Mouse (Mus musculus): ENCODE measurements around the gene Itih1. TPM values are rescaled to one million over a fixed set of nuclear protein-coding genes. Genes with fewer than 3 reads are reported as not detected.

Itih1 gene
- total RNA-seq, 2 experiments from 2014 or later = not detected

DNA sequence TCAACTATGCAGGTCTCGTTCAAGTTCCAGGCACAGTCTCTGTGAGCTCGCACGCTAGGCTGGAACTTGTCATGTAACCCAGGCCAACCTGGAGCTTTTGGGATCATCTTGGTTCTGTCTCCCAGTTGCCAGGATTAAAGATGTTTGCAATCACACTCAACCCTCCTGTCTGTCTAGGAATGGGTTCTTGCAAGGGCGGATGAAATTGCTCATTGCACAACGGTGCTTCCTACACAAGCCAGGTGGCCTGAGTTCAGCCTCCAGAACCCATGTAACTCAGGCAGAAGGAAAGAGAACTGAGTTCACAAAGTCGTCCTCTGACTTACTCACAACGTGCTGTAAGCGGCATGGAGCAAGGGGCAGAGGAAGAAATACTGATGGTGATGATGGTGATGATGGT, 31.9 kb downstream of the Itih1 start:
- intact Hi-C loops (cut with DNase I) = no loop called here
- no peak for DNase-seq (ENCODE audit: extremely low spot score in 1 of 2, low spot score in 2 of 2)

DNA sequence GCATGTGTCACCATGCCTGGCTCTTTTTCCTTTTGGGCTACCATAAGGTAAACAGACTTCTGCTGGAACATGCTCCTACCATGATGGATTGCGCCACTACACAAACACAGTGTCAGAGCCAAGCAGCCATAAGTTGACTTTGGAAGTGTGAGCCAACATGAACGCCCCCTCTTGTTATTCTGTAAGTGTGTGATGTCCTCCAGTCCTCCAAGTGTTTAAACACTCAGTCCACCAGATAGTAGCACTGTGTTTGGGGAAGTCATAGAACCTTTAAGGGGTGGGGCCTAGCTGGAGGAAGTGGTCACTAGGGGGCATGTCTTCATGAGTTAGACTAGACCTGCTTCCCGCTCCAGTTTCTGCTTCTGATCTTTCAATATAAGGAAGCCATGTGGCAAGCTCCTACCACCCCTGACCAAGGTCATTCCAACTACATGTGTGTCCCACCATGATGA, 35.2 kb downstream of the Itih1 start:
- intact Hi-C loops (cut with DNase I) = no loop called here
- DNase-seq (ENCODE audit: extremely low spot score in 1 of 2, low spot score in 2 of 2) = no peak

DNA sequence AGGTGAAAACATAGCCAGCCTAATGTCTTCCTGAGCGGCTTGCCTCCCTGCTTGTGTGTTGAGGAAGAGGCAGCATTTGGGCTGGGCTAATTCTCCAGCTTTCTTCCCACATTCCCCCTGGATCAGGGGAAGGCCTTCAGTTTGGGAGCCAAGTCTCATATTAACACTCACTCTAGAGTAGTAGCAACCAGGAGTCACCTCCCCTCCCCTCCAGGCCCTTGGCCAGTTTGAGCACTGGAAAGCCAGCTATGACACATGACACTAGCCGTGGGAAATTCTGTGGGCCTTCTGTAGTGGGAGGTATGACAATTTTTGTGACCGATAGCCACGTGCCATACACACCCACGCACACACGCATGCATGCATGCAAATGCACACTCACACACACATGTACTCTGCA, 37.1 kb downstream of the Itih1 start:
- intact Hi-C loops (cut with DNase I) = no loop called here
- DNase-seq (ENCODE audit: extremely low spot score in 1 of 2, low spot score in 2 of 2) = no peak

DNA sequence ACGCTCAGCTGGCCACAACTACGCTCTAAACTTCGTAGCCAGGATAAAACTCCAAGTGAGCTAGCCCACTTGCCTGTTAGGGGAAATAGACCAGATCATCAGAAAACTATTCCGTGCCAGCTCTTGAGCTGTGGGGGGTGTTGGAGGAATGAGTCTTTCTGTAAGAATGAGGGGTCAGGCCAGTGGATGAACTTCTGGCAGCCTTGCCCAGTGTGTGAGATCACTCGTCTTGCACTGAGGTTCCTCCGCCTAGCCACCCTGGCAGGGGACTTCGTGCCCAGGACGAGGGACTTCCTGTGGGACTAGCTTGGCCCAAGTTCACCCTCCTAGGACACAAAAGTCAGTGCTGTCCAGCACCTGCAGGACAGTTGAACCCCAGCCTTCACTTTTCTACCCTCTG, 38.8 kb downstream of the Itih1 start:
- intact Hi-C loops (cut with DNase I) = no loop called here
- DNase-seq (ENCODE audit: extremely low spot score in 1 of 2, low spot score in 2 of 2) = no peak

DNA sequence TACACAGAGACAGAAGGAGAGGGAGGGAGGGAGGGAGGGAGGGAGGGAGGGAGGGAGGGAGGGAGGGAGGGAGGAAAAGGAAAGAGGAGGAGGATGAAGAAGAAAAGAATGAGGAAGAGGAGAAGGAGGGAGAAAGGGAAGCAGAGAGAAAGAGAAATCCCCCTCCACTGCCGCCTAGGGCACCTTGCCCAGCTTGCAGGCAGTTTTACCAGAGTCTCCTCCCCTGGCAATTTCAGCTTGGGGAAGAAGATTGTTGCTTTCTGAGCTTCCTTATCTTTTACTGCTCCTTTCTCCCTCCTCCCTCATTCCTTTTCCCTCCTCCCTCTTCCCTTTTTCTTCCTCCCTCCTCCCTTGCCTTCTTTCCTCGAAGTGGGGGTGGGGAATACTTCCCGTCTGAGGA, 40.1 kb downstream of the Itih1 start:
- no peak for DNase-seq (ENCODE audit: extremely low spot score in 1 of 2, low spot score in 2 of 2)
- intact Hi-C loops (cut with DNase I) = no loop called here

DNA sequence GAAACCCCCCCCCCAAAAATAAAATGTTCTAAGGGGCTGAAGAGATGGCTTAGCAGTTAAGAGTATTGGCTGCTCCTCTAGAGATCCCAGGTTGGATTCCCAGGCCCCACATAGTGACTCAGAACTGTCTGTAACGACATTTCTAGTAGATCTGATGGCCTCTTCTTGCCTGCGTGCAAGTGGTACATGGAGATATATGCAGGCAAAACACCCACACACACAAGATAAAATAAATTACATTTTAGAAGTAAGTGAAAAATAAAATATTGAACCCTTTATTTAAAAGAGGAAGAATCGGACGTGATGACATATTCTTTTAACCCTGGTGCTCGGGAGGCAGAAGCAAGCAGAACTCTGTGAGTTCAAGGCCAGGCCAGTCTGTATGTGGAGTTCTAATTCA, 40.5 kb downstream of the Itih1 start:
- intact Hi-C loops (cut with DNase I) = no loop called here

DNA sequence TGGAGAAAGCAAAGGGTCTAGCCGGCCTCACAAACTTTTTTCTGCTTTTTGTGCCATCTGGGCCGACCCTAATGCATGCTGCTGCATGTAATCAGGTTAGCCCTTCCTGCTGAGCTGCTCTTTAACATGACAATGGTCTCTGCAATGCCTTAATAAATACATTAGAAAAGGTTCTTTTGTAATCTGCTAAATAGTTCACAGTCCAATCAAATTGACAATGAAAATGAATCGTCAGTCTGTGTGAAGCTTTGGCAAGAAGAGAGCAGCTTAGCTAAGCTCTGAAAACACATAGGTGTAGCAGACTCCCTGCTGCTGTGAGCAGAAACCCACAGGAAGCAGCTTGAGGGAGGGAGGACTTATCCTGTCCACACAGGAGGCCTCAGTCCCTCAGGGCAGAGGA, 43.1 kb downstream of the Itih1 start:
- no peak for DNase-seq (ENCODE audit: extremely low spot score in 1 of 2, low spot score in 2 of 2)
- intact Hi-C loops (cut with DNase I) = no loop called here

More for the DNA sequence above, 40.5 kb downstream of the Itih1 start:
- DNase-seq (ENCODE audit: extremely low spot score in 1 of 2, low spot score in 2 of 2) = no peak

DNA sequence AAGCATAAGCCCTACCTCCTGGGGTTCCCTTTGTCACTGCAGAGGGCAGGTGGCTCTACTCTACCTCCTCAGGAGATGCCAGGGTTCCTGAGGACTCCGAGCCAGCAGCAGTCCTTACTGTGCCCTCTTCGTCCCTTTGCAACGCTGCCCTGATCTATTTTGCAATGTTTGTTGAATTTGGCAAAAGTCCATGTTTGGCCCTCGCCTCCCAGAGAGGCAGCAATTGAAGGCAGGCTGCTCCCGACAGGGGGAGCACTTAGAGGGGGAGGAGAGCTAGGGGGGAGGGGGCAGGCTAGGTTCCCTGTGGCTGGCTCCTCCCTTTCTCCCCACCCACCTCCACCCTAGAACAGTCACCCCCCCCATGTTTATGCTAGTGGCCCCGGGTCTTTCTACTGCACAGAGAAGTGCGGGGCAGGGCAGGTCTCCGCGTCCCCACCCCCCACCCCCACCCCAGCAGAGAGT, 54.8 kb downstream of the Itih1 start:
- intact Hi-C loops (cut with DNase I) = no loop called here
- peak in 1 of 2 experiments; percentile 73 for DNase-seq (ENCODE audit: extremely low spot score in 1 of 2, low spot score in 2 of 2)

DNA sequence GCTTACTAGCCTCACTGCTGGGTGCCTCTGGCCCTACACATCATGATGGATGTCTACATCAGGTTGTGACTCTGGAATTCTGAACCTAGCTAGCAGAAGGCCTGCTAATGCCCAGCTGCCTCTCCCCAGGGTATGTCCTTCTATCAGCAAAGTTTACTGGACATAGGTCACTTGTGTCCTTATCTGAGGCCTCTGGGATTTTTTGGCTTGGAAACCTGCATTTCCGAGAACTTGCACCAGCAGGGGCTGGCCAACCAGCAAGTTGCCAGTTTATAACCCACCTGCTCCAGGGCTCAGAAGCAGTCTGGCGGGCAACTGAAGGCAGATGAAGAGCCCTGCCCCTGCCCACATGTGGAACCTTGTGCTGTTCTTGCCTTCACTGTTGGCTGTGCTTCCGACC, 56.9 kb downstream of the Itih1 start, which contains the start of gene Itih4:
Gene Itih4 (plus strand): TSS at position 273 of the 400 bp plus-strand sequence.
- no peak for DNase-seq (ENCODE audit: extremely low spot score in 1 of 2, low spot score in 2 of 2)
- intact Hi-C loops (cut with DNase I) = no loop called here

DNA sequence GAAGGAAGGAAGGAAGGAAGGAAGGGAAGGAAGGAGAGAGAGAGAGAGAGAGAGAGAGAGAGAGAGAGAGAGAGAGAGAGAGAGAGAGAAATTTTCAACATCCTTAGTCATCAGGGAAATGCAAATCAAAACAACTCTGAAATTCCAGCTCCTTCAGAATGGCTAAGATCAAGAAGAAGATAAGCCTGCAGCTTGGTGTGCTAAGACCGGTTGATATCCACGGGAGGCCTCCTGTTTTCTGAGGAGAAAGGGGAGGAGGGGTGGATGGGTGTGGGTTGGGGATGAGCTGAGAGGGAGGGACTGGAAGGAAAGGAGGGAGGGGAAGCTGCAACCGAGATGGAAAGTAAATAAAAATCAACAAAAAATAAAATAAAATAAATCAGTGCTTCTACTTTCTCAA, 57.8 kb downstream of the Itih1 start:
- DNase-seq (ENCODE audit: extremely low spot score in 1 of 2, low spot score in 2 of 2) = no peak
- intact Hi-C loops (cut with DNase I) = no loop called here

DNA sequence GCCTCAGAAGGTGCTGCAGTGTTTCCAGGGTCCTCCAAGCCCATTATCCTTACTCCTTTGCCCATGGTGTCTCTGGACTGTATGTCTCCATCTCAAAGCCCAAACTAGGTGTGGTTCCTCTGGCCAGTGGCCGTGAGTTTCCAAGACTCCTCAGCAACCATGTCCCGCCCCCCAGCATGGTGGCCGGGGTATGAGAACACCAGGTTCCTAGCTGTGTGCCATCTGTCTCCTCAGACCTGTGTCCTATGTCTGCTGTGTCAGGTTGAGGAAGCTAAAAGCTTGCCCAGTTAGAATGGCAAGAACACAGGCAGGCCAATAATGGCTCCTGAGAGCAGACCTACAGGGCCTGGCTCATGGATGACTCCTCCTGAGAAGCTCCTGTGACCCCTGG, 61.4 kb downstream of the Itih1 start:
- no peak for DNase-seq (ENCODE audit: extremely low spot score in 1 of 2, low spot score in 2 of 2)
- intact Hi-C loops (cut with DNase I) = no loop called here

DNA sequence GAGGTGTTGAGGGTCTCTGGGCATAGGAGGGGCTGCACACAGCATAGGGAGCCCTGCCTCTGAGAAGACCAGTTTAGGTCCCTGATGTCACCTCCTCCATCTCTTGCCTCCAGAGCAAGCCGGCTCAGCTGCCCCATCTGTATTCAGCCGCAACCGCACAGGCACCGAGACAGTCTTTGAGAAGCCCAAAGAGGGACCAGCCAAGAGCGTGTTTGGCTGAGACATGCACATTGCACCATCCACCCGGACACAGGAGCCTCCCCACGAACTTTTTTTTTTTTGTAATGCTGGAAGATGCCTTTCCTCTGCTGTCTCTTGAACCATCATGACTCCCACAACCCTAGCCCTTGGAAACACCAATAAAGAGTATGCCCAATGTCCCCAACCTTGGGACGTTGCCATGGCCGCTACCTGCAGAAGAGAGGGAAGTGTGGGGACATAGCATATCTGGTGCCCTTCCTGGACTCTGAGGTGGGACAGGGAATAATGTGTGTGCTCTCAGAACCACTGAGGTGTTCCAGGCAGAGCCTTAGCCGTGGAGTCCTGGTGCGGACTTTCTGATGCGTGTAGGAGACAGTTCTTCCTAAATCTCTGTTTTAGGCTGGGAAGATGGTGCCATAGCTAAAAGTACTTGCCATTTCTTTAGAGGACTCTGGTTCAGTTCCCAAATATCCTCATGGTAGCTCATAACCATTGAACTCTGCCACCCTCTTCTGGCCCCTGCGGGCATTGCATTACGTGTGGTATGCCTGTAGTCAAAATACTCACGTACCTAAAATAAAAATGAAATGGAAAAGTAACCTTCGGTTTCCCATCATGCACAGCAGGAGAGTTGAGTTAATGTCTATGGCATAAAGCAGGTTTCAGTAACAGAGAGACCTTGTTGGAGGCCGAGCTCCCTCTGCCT, 62.0 kb downstream of the Itih1 start:
- DNase-seq (ENCODE audit: extremely low spot score in 1 of 2, low spot score in 2 of 2) = peak in 1 of 2 experiments; percentile 64
- intact Hi-C loops (cut with DNase I) = no loop called here

DNA sequence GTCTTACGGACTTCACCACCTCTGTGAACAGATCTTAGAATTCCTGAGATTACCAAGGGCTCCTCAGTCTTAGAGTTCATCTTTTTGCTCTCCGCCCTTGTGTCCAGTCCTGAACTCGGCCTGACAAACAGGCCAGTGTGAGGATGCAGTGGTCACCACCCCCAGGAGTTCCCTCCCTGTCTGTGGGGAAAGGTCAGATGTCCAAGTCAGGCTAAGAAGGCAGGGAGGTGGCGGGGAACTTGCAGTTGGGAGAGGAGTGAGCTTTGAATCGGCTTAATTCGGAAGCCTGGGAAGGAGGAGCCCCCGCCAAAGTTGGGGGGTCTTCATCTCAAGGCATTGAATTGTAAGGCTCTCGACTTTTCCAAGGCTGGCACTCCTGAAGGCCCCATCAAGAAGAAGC, 62.8 kb downstream of the Itih1 start:
- intact Hi-C loops (cut with DNase I) = no loop called here

DNA sequence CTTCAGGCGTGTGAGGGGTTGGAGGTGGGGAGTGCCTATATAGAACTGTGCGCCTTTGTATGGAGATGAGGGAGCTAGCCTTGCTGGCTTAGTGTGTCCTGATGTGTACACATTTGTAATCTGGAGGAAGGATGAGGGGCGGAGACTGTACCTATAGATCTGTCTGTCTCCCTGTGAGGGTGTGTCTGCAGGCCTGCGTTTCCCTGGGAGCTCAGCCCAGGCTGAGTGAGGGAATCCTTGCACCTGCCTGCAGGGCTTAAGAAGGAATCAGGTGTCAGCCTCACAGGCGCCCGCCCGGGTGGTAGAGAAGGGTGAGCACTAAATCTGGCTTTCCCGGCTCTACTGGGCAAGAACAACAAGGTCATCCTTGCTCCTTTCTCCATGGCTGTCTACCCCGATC, 63.3 kb downstream of the Itih1 start:
- no peak for DNase-seq (ENCODE audit: extremely low spot score in 1 of 2, low spot score in 2 of 2)
- intact Hi-C loops (cut with DNase I) = no loop called here

More for the DNA sequence above, 62.8 kb downstream of the Itih1 start:
- DNase-seq (ENCODE audit: extremely low spot score in 1 of 2, low spot score in 2 of 2) = no peak

Other genes starting within 250 kb of the Itih1 start
- gene Sfmbt1, start 228.4 kb downstream of the Itih1 start, total RNA-seq (2021) = 10 to 100 TPM; 26.7 TPM
- 10 to 100 TPM; 22.6 to 24.3 TPM for gene Tmem110, start 117.7 kb downstream of the Itih1 start, total RNA-seq (2021)
- 1 to 10 TPM; 2.2 to 2.8 TPM for gene Mustn1, start 64.1 kb downstream of the Itih1 start, total RNA-seq (2021)
- under 1 TPM in 1 of 2 experiments, not detected in 1; 0.32 TPM for gene Itih4, start 56.8 kb downstream of the Itih1 start, total RNA-seq (2021)
- 1 to 10 TPM; 6.3 to 7.6 TPM for gene Itih3, start 19.5 kb downstream of the Itih1 start, total RNA-seq (2021)
- 10 to 100 TPM; 12.8 to 14.4 TPM for gene Nek4, start 8.1 kb upstream of the Itih1 start, total RNA-seq (2021)
- 10 to 100 TPM; 33.9 to 37.1 TPM for gene Glt8d1, start 58.1 kb upstream of the Itih1 start, total RNA-seq (2021)
- 100 to 1,000 TPM; 176 to 187 TPM for gene Spcs1, start 58.4 kb upstream of the Itih1 start, total RNA-seq (2021)
- gene Pbrm1, start 75.8 kb upstream of the Itih1 start, total RNA-seq (2021) = 10 to 100 TPM; 66.7 to 72.3 TPM
- 10 to 100 TPM; 46.0 to 60.3 TPM for gene Gnl3, start 75.9 kb upstream of the Itih1 start, total RNA-seq (2021)
- gene Smim4, start 185.7 kb upstream of the Itih1 start, total RNA-seq (2021) = 10 to 100 TPM; 22.9 to 24.9 TPM
- 1 to 10 TPM; 6.6 to 8.5 TPM for gene Nt5dc2, start 187.8 kb upstream of the Itih1 start, total RNA-seq (2021)
- gene Stab1, start 225.4 kb upstream of the Itih1 start, total RNA-seq (2021) = 10 to 100 TPM; 24.3 to 29.6 TPM

All from left cerebral cortex, postnatal 10 days (tissue).